Mouse (Mus musculus) c-Kit-positive CD71-positive TER-119-negative erythroid progenitor cells, embryonic 14.5 days (primary cell): Measurements from ENCODE around the gene Smc1b.

Source experiments
- DNase-seq: peaks from one replicate; pipeline ENCODE4 v3.0.0-alpha.2; 2013; ENCODE audit warnings: low read depth

Gene Smc1b

DNA sequence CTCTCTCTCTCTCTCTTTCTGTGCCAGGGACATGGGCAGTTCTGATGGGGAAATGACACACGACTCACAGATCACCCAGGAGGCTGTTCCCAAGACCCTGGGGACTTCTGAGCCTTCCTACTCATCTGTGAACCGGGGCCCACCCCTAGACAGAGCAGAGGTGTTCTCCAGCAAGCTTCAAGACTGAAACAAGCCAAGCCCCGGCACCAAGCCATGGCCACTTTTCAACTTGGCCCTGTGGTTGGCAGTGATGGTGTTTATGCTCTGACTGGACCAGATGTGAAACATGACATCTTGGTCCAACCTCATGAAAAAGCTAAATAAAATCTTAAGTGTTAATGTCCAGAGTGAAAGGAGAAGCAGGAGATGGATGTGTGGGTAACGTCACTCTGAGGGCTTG, 109.6 kb downstream of the Smc1b start:
- no peak for DNase-seq

DNA sequence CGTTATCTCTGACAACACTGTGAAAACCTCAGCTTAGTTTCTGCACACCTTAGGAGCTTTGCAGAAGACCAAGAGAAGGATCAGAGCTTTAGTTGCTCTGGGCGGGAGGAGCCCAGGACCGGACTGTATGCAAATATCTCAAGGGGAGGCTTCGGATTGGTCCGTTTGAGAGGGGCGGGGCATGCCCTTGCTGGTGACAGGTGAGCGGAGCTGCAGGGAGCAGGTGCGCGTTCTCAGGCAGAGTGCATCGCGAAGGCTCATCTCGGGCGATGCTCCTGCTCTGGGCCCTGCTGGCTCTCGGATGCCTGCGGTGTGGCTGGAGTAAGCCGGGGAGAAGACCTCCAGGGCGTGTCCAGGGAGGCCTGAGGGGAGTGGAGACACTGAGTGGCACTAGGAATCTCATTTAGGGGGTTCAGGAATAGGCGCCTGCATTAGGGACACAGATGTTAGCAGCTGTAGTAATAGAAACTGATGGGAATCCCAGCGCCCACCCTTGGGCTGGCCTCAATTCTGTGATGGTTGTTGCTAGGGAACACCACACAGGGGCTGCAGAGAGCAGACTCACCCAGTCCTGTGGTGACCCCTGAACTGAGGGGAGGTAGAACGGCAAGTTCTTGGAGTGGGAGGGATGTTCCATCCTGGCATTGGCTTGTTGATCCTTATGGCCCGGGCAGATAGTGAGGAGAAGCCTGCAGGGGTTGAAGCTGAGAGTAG, 114.7 kb downstream of the Smc1b start, which contains the start of gene Upk3a:
Gene Upk3a (plus strand): TSS at position 191 of the 714 bp plus-strand sequence.
- no peak for DNase-seq

DNA sequence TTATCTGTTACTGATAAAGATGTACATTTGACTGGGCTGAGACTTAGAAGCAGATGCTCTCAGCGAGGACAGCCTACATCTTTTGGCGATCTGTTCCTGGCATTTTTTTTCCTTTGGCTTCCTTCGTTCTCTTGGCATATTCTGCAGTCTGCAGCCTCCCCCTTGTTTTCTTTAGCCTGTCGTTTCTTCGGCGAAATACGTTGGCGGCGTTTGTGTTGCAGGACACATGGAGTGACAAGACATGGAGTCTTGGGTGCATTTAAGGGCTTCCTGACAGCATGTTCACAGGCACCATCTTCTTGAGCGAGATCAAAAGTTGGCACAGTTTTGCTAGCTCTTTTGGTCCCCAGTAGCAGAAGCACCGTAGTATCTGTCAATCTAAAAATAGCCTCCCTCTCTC, 116.0 kb downstream of the Smc1b start:
- no peak for DNase-seq
